Mouse (Mus musculus): Measurements from ENCODE around the gene Spindoc. TPM values are rescaled to one million over a fixed set of nuclear protein-coding genes. Genes with fewer than 3 reads are reported as not detected.
"Not testable (repeated sequence)": the region's sequence is repeated elsewhere in the genome, so short reads cannot be mapped to it uniquely, and the experiment has no call there.

Spindoc gene
- polyA plus RNA-seq, 1 experiment from 2014 or later, result 25.6 TPM

DNA sequence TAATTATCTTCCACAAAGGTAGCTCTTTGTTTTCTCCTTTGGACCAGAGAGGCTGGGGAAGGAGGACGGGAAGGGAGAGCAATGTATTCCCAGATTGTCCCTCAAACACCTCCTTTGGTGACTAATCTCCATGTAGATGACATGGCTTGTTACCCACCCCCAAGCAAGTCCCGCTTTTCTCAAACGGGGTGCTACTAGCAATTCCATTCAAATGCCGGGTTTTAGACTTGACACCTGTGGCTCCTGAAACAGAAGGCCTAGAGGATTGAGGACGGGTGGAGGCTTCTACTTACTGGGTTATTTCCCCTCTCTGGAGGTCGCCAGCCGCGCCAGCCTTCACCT is 917 bp downstream of the Spindoc start:
- Histone ChIP-seq H3K9ac (ENCODE audit: low read length) (peak overlapping the region; percentile 88), H3K27ac (ENCODE audit: low read depth, low read length) (peak overlapping the region; percentile 89), H3K36me3 (ENCODE audit: control insufficient read depth, insufficient read depth, low read length) (no peaks in the 10 kb centered on the region), H3K4me2 (ENCODE audit: low read depth) (peak overlapping the region; percentile 84), H3K9me3 (ENCODE audit: control insufficient read depth, low read length) (no peaks in the 10 kb centered on the region; the same call in 1 of the 2 replicates), H3K4me1 (ENCODE audit: control insufficient read depth, insufficient read depth, low read length) (peaks cover 18% of the 10 kb centered on the region), H3K4me3 (ENCODE audit: low read depth, low read length) (peak overlapping the region; percentile 85), H3K27me3 (ENCODE audit: control insufficient read depth, insufficient read depth, low read length) (no peaks in the 10 kb centered on the region)
- ATAC-seq (ENCODE audit: insufficient read depth, low FRiP score, low TSS enrichment) (no peak), DNase-seq (ENCODE audit: low spot score) (no peak)
- under 1% methylated on average over 8 of the region's 8 CpGs for WGBS

DNA sequence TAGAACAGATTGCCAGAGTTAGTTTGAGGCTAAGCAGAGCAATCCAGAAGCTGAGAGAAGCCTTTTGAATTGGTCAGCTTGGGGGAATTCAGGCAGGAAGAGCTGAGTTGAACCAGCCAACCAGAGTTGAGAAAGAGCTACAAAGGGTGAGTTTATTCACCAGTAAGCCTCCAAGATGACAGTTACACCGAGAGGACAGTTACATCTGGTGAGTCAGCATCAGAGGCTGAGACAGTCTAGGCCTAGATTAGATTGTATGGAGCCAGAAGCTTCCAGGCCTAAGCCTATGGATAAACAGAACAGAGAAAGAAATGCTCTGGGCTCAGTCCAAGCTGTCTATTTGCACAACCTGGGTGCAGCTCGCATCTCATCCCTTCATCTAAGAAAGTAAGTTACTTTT is 5.2 kb downstream of the Spindoc start:
- peaks cover 13% of the 10 kb centered on the region for H3K36me3 ChIP-seq (ENCODE audit: control insufficient read depth, insufficient read depth, low read length)
- DNase-seq (ENCODE audit: low spot score) (no peak), ATAC-seq (ENCODE audit: insufficient read depth, low FRiP score, low TSS enrichment) (no peak)
- no peaks in the 10 kb centered on the region for H3K27me3 ChIP-seq (ENCODE audit: control insufficient read depth, insufficient read depth, low read length)
- H3K27ac ChIP-seq (ENCODE audit: low read depth, low read length), result no peak overlapping the region
- no peak overlapping the region for H3K9ac ChIP-seq (ENCODE audit: low read length)
- peaks cover 12% of the 10 kb centered on the region for H3K4me1 ChIP-seq (ENCODE audit: control insufficient read depth, insufficient read depth, low read length)
- H3K4me3 ChIP-seq (ENCODE audit: low read depth, low read length), result no peak overlapping the region
- H3K9me3 ChIP-seq (ENCODE audit: control insufficient read depth, low read length), result no peaks in the 10 kb centered on the region
- no peak overlapping the region for H3K4me2 ChIP-seq (ENCODE audit: low read depth)
- WGBS, result 83% methylated on average over 2 of the region's 2 CpGs

DNA sequence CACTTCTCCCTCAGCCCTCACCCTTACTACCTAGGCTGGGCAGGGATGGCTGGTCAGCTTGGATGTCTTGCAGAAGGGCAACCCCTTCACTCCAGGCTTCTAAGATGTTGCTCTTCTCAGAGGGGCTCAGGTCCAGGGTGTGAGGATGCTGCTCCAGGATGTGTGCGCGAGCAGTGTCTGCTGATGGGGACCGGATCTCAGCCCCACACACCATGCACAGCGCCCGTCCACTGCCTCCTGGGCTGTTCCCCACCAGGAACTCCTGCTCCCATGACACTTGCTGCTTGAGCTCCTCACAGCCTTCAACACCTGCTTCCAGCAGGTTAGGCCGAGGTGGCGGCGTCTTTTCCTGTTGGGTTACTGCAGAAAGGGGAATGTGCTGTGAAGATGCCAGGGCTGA is 8.3 kb downstream of the Spindoc start:
- Histone ChIP-seq H3K4me1 (ENCODE audit: control insufficient read depth, insufficient read depth, low read length) (no peaks in the 10 kb centered on the region), H3K9me3 (ENCODE audit: control insufficient read depth, low read length) (no peaks in the 10 kb centered on the region), H3K4me2 (ENCODE audit: low read depth) (no peak overlapping the region), H3K36me3 (ENCODE audit: control insufficient read depth, insufficient read depth, low read length) (peaks cover 23% of the 10 kb centered on the region), H3K9ac (ENCODE audit: low read length) (no peak overlapping the region), H3K27me3 (ENCODE audit: control insufficient read depth, insufficient read depth, low read length) (no peaks in the 10 kb centered on the region), H3K27ac (ENCODE audit: low read depth, low read length) (no peak overlapping the region), H3K4me3 (ENCODE audit: low read depth, low read length) (no peak overlapping the region)
- no peak for DNase-seq (ENCODE audit: low spot score)
- WGBS, result 95% methylated on average over 8 of the region's 8 CpGs
- ATAC-seq (ENCODE audit: insufficient read depth, low FRiP score, low TSS enrichment), result no peak

DNA sequence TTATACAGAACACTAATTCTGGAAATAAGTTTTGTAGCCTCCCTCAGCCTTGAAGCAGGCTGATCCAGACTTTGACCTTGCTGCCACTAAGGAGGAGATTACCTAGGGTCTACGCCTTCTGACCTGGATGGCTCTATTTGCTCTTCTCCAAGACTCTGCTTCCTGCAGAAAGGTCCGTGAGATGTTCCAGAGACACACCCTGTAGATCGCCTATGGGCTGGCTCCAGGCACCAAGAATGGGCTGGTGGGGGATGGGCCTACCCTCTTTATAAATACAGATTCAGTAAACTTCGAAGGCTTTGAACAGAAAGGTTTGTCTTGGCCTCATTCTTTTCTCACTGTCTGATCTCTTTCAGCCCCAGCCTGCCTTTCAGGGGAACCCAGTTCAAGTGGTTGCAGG is 13.3 kb downstream of the Spindoc start:
- not testable (repeated sequence) for H3K4me3 ChIP-seq (ENCODE audit: low read depth, low read length); H3K27me3 ChIP-seq (ENCODE audit: control insufficient read depth, insufficient read depth, low read length); H3K27ac ChIP-seq (ENCODE audit: low read depth, low read length); H3K9ac ChIP-seq (ENCODE audit: low read length); H3K4me1 ChIP-seq (ENCODE audit: control insufficient read depth, insufficient read depth, low read length); H3K4me2 ChIP-seq (ENCODE audit: low read depth); DNase-seq (ENCODE audit: low spot score); H3K9me3 ChIP-seq (ENCODE audit: control insufficient read depth, low read length); ATAC-seq (ENCODE audit: insufficient read depth, low FRiP score, low TSS enrichment)
- 93% methylated on average over 4 of the region's 4 CpGs for WGBS
- H3K36me3 ChIP-seq (ENCODE audit: control insufficient read depth, insufficient read depth, low read length), result peaks cover 20% of the 10 kb centered on the region

DNA sequence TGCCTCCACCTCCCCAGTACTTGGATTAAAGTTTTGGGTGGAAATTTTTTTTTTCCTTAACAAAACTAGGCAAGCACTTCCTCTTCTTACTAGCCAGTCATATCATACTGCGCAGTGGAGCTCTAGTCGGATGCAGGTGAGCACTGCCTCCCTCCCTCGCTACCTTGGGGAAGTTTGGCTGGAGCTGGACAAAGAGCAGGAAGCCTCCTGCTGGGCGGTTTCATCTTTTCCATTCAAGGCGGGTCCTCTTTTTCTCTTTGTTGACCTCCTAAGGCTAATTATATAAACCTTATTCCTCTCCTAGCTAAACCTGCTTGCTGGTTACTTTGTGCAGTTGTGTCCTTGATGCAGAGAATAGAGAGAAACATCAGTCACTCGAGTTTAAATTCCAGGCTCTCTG is 29.2 kb downstream of the Spindoc start:
- Histone ChIP-seq H3K36me3 (ENCODE audit: control insufficient read depth, insufficient read depth, low read length) (peaks cover 2% of the 10 kb centered on the region), H3K4me1 (ENCODE audit: control insufficient read depth, insufficient read depth, low read length) (no peaks in the 10 kb centered on the region), H3K9me3 (ENCODE audit: control insufficient read depth, low read length) (no peaks in the 10 kb centered on the region), H3K4me3 (ENCODE audit: low read depth, low read length) (no peak overlapping the region), H3K27ac (ENCODE audit: low read depth, low read length) (no peak overlapping the region), H3K4me2 (ENCODE audit: low read depth) (no peak overlapping the region), H3K27me3 (ENCODE audit: control insufficient read depth, insufficient read depth, low read length) (no peaks in the 10 kb centered on the region), H3K9ac (ENCODE audit: low read length) (no peak overlapping the region)
- no peak for ATAC-seq (ENCODE audit: insufficient read depth, low FRiP score, low TSS enrichment)
- 52% methylated on average over 6 of the region's 6 CpGs for WGBS
- DNase-seq (ENCODE audit: low spot score), result no peak

DNA sequence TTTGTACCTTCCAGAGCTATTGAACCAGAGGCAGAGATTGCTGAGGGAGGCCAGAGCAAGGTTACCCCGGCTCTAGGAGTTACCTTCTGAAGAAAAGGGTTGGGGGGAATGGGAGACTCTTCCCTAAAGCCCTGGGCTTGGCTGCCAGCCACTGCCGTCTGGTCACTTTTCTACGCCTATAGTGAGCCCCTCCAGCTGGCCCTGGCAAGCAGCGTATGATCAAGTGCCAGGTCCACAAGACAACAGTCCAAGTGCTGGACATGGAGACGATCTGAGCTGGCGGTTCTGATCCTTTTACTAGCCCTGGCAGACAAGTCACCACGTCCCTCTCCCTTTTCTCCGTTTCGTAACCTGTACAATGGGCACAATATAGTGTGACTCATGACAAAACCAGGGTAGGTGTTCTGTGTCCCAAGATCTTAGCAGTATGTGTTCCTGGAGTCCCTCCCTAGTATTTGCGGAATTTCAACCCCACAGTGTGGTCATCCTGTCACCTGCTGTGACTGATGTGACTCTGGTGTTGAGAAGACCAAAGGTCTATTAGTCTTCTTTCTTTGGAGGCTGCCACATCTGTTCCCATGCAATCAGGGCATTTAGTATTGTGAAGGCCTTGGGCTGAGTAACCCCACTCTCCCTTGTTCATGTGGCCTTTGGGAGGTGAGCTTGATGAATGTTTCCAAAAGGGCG is 29.8 kb downstream of the Spindoc start:
- no peak overlapping the region for H3K9ac ChIP-seq (ENCODE audit: low read length)
- H3K27me3 ChIP-seq (ENCODE audit: control insufficient read depth, insufficient read depth, low read length), result no peaks in the 10 kb centered on the region
- no peaks in the 10 kb centered on the region for H3K4me1 ChIP-seq (ENCODE audit: control insufficient read depth, insufficient read depth, low read length)
- DNase-seq (ENCODE audit: low spot score) (no peak), ATAC-seq (ENCODE audit: insufficient read depth, low FRiP score, low TSS enrichment) (no peak)
- H3K36me3 ChIP-seq (ENCODE audit: control insufficient read depth, insufficient read depth, low read length), result no peaks in the 10 kb centered on the region
- H3K4me3 ChIP-seq (ENCODE audit: low read depth, low read length), result no peak overlapping the region
- H3K27ac ChIP-seq (ENCODE audit: low read depth, low read length), result no peak overlapping the region
- no peak overlapping the region for H3K4me2 ChIP-seq (ENCODE audit: low read depth)
- H3K9me3 ChIP-seq (ENCODE audit: control insufficient read depth, low read length), result no peaks in the 10 kb centered on the region
- 84% methylated on average over 11 of the region's 11 CpGs for WGBS

DNA sequence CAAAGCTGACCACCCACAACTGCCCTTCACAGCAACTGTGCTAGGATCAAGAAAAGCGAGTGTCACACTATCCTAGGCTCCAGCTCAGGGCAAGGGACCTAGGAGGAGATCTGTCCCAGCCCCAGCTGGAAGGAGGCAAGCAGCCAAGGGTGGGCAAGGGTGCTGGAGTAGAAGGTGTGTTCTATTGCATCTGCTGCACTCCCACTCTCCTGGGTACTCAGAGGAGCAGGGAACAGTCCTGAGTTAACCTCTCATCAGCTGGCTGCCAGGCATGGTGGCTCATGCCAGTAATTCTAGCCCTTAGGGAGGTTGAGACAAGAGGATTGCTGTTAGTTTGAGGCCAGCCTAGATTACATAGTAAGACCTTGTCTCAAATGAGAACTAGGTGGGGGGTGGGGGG is 32.8 kb downstream of the Spindoc start:
- no peaks in the 10 kb centered on the region for H3K4me1 ChIP-seq (ENCODE audit: control insufficient read depth, insufficient read depth, low read length)
- no peaks in the 10 kb centered on the region for H3K36me3 ChIP-seq (ENCODE audit: control insufficient read depth, insufficient read depth, low read length)
- H3K9ac ChIP-seq (ENCODE audit: low read length), result no peak overlapping the region
- H3K4me3 ChIP-seq (ENCODE audit: low read depth, low read length), result no peak overlapping the region
- no peaks in the 10 kb centered on the region for H3K9me3 ChIP-seq (ENCODE audit: control insufficient read depth, low read length)
- H3K27me3 ChIP-seq (ENCODE audit: control insufficient read depth, insufficient read depth, low read length), result no peaks in the 10 kb centered on the region
- DNase-seq (ENCODE audit: low spot score) (no peak), ATAC-seq (ENCODE audit: insufficient read depth, low FRiP score, low TSS enrichment) (no peak)
- WGBS, result 78% methylated on average over 1 of the region's 1 CpGs
- no peak overlapping the region for H3K27ac ChIP-seq (ENCODE audit: low read depth, low read length)
- H3K4me2 ChIP-seq (ENCODE audit: low read depth), result no peak overlapping the region

DNA sequence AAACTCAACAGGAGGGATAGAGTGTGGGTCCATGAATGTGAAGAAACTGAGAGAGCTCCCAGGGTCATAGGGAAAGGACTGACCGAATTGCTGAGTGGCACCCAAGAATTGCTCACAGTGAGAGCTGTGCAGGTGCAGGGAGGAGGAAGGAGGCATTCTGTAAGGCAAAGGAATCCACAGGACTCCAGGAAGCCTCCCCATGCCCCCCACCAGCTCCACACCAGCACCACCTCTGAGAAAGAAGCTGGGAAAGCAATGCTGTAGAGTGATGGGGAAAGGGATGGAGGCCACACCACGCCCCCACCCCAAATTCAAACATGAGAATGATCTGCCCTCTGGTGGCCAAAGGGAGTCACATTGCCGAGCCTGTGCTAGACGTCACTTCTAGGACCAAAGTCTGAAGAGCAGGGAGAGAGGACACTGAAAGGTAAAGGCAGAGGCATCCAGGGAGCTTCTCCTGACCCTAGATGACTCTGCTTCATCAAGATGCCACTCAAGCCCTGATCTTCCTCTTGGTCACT is 37.5 kb downstream of the Spindoc start:
- Histone ChIP-seq H3K9me3 (ENCODE audit: control insufficient read depth, low read length) (no peaks in the 10 kb centered on the region), H3K4me1 (ENCODE audit: control insufficient read depth, insufficient read depth, low read length) (peaks cover 4% of the 10 kb centered on the region), H3K4me2 (ENCODE audit: low read depth) (no peak overlapping the region), H3K4me3 (ENCODE audit: low read depth, low read length) (no peak overlapping the region), H3K36me3 (ENCODE audit: control insufficient read depth, insufficient read depth, low read length) (no peaks in the 10 kb centered on the region), H3K27me3 (ENCODE audit: control insufficient read depth, insufficient read depth, low read length) (no peaks in the 10 kb centered on the region), H3K27ac (ENCODE audit: low read depth, low read length) (no peak overlapping the region), H3K9ac (ENCODE audit: low read length) (no peak overlapping the region)
- ATAC-seq (ENCODE audit: insufficient read depth, low FRiP score, low TSS enrichment) (no peak), DNase-seq (ENCODE audit: low spot score) (peak; percentile 77)
- WGBS, result 23% methylated on average over 4 of the region's 4 CpGs

DNA sequence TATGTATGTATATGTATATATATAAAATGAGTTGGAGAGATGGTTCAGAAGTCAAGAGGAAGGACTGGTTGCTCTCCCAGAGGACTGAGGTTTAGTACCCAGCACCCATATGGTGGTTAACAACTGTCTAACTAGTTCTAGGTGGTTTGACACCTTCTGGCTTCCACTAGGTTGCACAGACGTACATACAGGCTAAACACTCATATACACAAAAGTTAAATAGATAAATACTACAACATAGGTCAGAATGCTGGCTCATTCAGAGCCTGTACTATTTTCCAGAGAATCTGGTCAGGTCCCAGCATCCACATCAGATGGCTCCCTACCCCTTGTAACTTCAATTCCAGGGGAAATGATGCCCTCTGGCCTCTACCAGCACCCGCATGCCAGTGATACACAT is 40.1 kb downstream of the Spindoc start:
- Histone ChIP-seq H3K4me2 (ENCODE audit: low read depth) (no peak overlapping the region), H3K4me3 (ENCODE audit: low read depth, low read length) (no peak overlapping the region), H3K27ac (ENCODE audit: low read depth, low read length) (no peak overlapping the region), H3K4me1 (ENCODE audit: control insufficient read depth, insufficient read depth, low read length) (peaks cover 21% of the 10 kb centered on the region), H3K9me3 (ENCODE audit: control insufficient read depth, low read length) (no peaks in the 10 kb centered on the region), H3K36me3 (ENCODE audit: control insufficient read depth, insufficient read depth, low read length) (no peaks in the 10 kb centered on the region), H3K9ac (ENCODE audit: low read length) (no peak overlapping the region), H3K27me3 (ENCODE audit: control insufficient read depth, insufficient read depth, low read length) (no peaks in the 10 kb centered on the region)
- WGBS, result 72% methylated on average over 2 of the region's 2 CpGs
- no peak for ATAC-seq (ENCODE audit: insufficient read depth, low FRiP score, low TSS enrichment)
- DNase-seq (ENCODE audit: low spot score), result no peak
